Mouse (Mus musculus): ENCODE measurements around the gene March6. TPM values are rescaled to one million over a fixed set of nuclear protein-coding genes. Genes with fewer than 3 reads are reported as not detected.

March6 gene
- total RNA-seq, 1 experiment: 67.6 TPM

- no peak for DNase-seq (ENCODE audit: low read depth, low spot score)
Measured at GRCm38 (mm10) chr15:31441996-31442395, 88.9 kb downstream of the March6 start.

DNA sequence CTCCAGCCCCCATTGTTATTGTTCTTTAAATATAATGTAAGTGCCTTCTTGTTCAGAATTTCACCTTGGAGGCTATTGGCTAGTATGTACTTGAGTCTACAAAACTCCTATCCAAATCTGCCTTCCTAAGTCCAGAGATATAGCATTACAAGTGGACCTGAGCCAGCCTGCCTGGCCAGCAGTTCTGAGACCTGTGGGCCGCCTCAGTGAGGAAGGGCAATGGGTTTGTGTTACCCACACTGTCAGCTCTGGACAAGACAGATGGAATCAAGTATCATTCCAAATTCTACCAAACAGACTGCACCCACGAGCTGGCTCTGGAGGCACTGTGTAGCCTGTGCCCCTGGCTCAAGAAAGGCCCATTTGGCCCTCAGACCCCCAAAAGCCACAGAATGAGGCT, 94.0 kb downstream of the March6 start:
- in situ Hi-C loops (cut with MboI; ENCODE audit: low sequenced_read_pairs in 2 of 2, unreplicated experiment in 2 of 2): no loop called here
- Histone ChIP-seq H3K9ac (ENCODE audit: insufficient read depth, low read depth, low read length, poor library complexity, severe bottlenecking) (no peak overlapping the region), H3K27ac (ENCODE audit: insufficient read depth, low read depth, low read length, poor library complexity, severe bottlenecking) (no peak overlapping the region), H3K36me3 (ENCODE audit: control insufficient read depth, insufficient read depth, low read length, poor library complexity, severe bottlenecking) (no peaks in the 10 kb centered on the region), H3K9me3 (ENCODE audit: control insufficient read depth, insufficient read depth, low read depth, low read length) (no peaks in the 10 kb centered on the region), H3K4me3 (ENCODE audit: insufficient read depth in 1 of 2, low read depth in 1 of 2, low read length in 2 of 2, poor library complexity in 1 of 2, severe bottlenecking in 1 of 2) (no peak overlapping the region), H3K4me1 (ENCODE audit: control insufficient read depth in 2 of 2, insufficient read depth in 2 of 2, low read length in 2 of 2, poor library complexity in 1 of 2) (no peaks in the 10 kb centered on the region)
- TF ChIP-seq ZC3H11A (IDR thresholded peaks at IDR 0.05; ENCODE audit: borderline replicate concordance, low read depth, low read length): no peak
- no peak for TF ChIP-seq CHD2 (IDR thresholded peaks at IDR 0.05; ENCODE audit: low read depth, low read length)
- no peak for TF ChIP-seq ZNF384 (IDR thresholded peaks at IDR 0.05; ENCODE audit: low read depth, low read length)
- TF ChIP-seq MAFK (IDR thresholded peaks at IDR 0.05; ENCODE audit: insufficient read depth, low read depth, low read length): no peak
- TF ChIP-seq HCFC1 (IDR thresholded peaks at IDR 0.05; ENCODE audit: borderline replicate concordance, insufficient read depth, low read length): no peak
- no peak for DNase-seq (ENCODE audit: low read depth, low spot score)

More at GRCm38 (mm10) chr15:31441996-31442395, 88.9 kb downstream of the March6 start:
- Histone ChIP-seq H3K36me3 (ENCODE audit: control insufficient read depth, insufficient read depth, low read length, poor library complexity, severe bottlenecking) (no peaks in the 10 kb centered on the region), H3K4me3 (ENCODE audit: insufficient read depth in 1 of 2, low read depth in 1 of 2, low read length in 2 of 2, poor library complexity in 1 of 2, severe bottlenecking in 1 of 2) (peak overlapping the region in 1 of 2 experiments; percentile 30; a peak in 1 of 4 replicates), H3K4me1 (ENCODE audit: control insufficient read depth in 2 of 2, insufficient read depth in 2 of 2, low read length in 2 of 2, poor library complexity in 1 of 2) (peaks cover 0 to 6% of the 10 kb centered on the region in 2 experiments; a peak in 2 of 4 replicates), H3K9ac (ENCODE audit: insufficient read depth, low read depth, low read length, poor library complexity, severe bottlenecking) (no peak overlapping the region), H3K27ac (ENCODE audit: insufficient read depth, low read depth, low read length, poor library complexity, severe bottlenecking) (no peak overlapping the region), H3K9me3 (ENCODE audit: control insufficient read depth, insufficient read depth, low read depth, low read length) (no peaks in the 10 kb centered on the region)
- TF ChIP-seq ZNF384 (IDR thresholded peaks at IDR 0.05; ENCODE audit: low read depth, low read length): no peak
- no peak for TF ChIP-seq CHD2 (IDR thresholded peaks at IDR 0.05; ENCODE audit: low read depth, low read length)
- TF ChIP-seq MAFK (IDR thresholded peaks at IDR 0.05; ENCODE audit: insufficient read depth, low read depth, low read length): no peak
- no peak for TF ChIP-seq ZC3H11A (IDR thresholded peaks at IDR 0.05; ENCODE audit: borderline replicate concordance, low read depth, low read length)
- TF ChIP-seq HCFC1 (IDR thresholded peaks at IDR 0.05; ENCODE audit: borderline replicate concordance, insufficient read depth, low read length): no peak
- in situ Hi-C loops (cut with MboI; ENCODE audit: low sequenced_read_pairs in 2 of 2, unreplicated experiment in 2 of 2): no loop called here

- Histone ChIP-seq H3K9me3 (ENCODE audit: control insufficient read depth, insufficient read depth, low read depth, low read length) (no peaks in the 10 kb centered on the region), H3K4me3 (ENCODE audit: insufficient read depth in 1 of 2, low read depth in 1 of 2, low read length in 2 of 2, poor library complexity in 1 of 2, severe bottlenecking in 1 of 2) (no peak overlapping the region), H3K27ac (ENCODE audit: insufficient read depth, low read depth, low read length, poor library complexity, severe bottlenecking) (no peak overlapping the region), H3K9ac (ENCODE audit: insufficient read depth, low read depth, low read length, poor library complexity, severe bottlenecking) (no peak overlapping the region), H3K4me1 (ENCODE audit: control insufficient read depth in 2 of 2, insufficient read depth in 2 of 2, low read length in 2 of 2, poor library complexity in 1 of 2) (no peaks in the 10 kb centered on the region), H3K36me3 (ENCODE audit: control insufficient read depth, insufficient read depth, low read length, poor library complexity, severe bottlenecking) (no peaks in the 10 kb centered on the region)
- in situ Hi-C loops (cut with MboI; ENCODE audit: low sequenced_read_pairs in 2 of 2, unreplicated experiment in 2 of 2): no loop called here
- DNase-seq (ENCODE audit: low read depth, low spot score): no peak
- TF ChIP-seq CHD2 (IDR thresholded peaks at IDR 0.05; ENCODE audit: low read depth, low read length): no peak
Measured at GRCm38 (mm10) chr15:31436083-31436482, 94.8 kb downstream of the March6 start.

GRCm38 (mm10) chr15:31433768-31434167, 97.1 kb downstream of the March6 start:
- TF ChIP-seq ZNF384 (IDR thresholded peaks at IDR 0.05; ENCODE audit: low read depth, low read length) (no peak), CHD2 (IDR thresholded peaks at IDR 0.05; ENCODE audit: low read depth, low read length) (no peak), MAFK (IDR thresholded peaks at IDR 0.05; ENCODE audit: insufficient read depth, low read depth, low read length) (no peak), HCFC1 (IDR thresholded peaks at IDR 0.05; ENCODE audit: borderline replicate concordance, insufficient read depth, low read length) (no peak), ZC3H11A (IDR thresholded peaks at IDR 0.05; ENCODE audit: borderline replicate concordance, low read depth, low read length) (no peak)
- no peaks in the 10 kb centered on the region for H3K4me1 ChIP-seq (ENCODE audit: control insufficient read depth in 2 of 2, insufficient read depth in 2 of 2, low read length in 2 of 2, poor library complexity in 1 of 2)
- H3K9ac ChIP-seq (ENCODE audit: insufficient read depth, low read depth, low read length, poor library complexity, severe bottlenecking): no peak overlapping the region
- in situ Hi-C loops (cut with MboI; ENCODE audit: low sequenced_read_pairs in 2 of 2, unreplicated experiment in 2 of 2): no loop called here
- H3K36me3 ChIP-seq (ENCODE audit: control insufficient read depth, insufficient read depth, low read length, poor library complexity, severe bottlenecking): no peaks in the 10 kb centered on the region
- H3K4me3 ChIP-seq (ENCODE audit: insufficient read depth in 1 of 2, low read depth in 1 of 2, low read length in 2 of 2, poor library complexity in 1 of 2, severe bottlenecking in 1 of 2): no peak overlapping the region
- no peak for DNase-seq (ENCODE audit: low read depth, low spot score)
- H3K9me3 ChIP-seq (ENCODE audit: control insufficient read depth, insufficient read depth, low read depth, low read length): no peaks in the 10 kb centered on the region
- no peak overlapping the region for H3K27ac ChIP-seq (ENCODE audit: insufficient read depth, low read depth, low read length, poor library complexity, severe bottlenecking)

GRCm38 (mm10) chr15:31431847-31432246, 99.0 kb downstream of the March6 start:
- DNase-seq (ENCODE audit: low read depth, low spot score): no peak
- Histone ChIP-seq H3K4me3 (ENCODE audit: insufficient read depth in 1 of 2, low read depth in 1 of 2, low read length in 2 of 2, poor library complexity in 1 of 2, severe bottlenecking in 1 of 2) (no peak overlapping the region), H3K9me3 (ENCODE audit: control insufficient read depth, insufficient read depth, low read depth, low read length) (no peaks in the 10 kb centered on the region), H3K4me1 (ENCODE audit: control insufficient read depth in 2 of 2, insufficient read depth in 2 of 2, low read length in 2 of 2, poor library complexity in 1 of 2) (no peaks in the 10 kb centered on the region), H3K9ac (ENCODE audit: insufficient read depth, low read depth, low read length, poor library complexity, severe bottlenecking) (no peak overlapping the region), H3K27ac (ENCODE audit: insufficient read depth, low read depth, low read length, poor library complexity, severe bottlenecking) (no peak overlapping the region), H3K36me3 (ENCODE audit: control insufficient read depth, insufficient read depth, low read length, poor library complexity, severe bottlenecking) (no peaks in the 10 kb centered on the region)
- in situ Hi-C loops (cut with MboI; ENCODE audit: low sequenced_read_pairs in 2 of 2, unreplicated experiment in 2 of 2): no loop called here
- TF ChIP-seq CHD2 (IDR thresholded peaks at IDR 0.05; ENCODE audit: low read depth, low read length) (no peak), ZC3H11A (IDR thresholded peaks at IDR 0.05; ENCODE audit: borderline replicate concordance, low read depth, low read length) (no peak), HCFC1 (IDR thresholded peaks at IDR 0.05; ENCODE audit: borderline replicate concordance, insufficient read depth, low read length) (no peak), ZNF384 (IDR thresholded peaks at IDR 0.05; ENCODE audit: low read depth, low read length) (no peak), MAFK (IDR thresholded peaks at IDR 0.05; ENCODE audit: insufficient read depth, low read depth, low read length) (no peak)

Measured in ES-E14 (cell line).